Mouse (Mus musculus): ENCODE results near the gene Dnajc2. TPM values are rescaled to one million over a fixed set of nuclear protein-coding genes. Genes with fewer than 3 reads are reported as not detected.

Dnajc2 gene
- polyA plus RNA-seq, 1 experiment from 2014 or later: 69.2 TPM

DNA sequence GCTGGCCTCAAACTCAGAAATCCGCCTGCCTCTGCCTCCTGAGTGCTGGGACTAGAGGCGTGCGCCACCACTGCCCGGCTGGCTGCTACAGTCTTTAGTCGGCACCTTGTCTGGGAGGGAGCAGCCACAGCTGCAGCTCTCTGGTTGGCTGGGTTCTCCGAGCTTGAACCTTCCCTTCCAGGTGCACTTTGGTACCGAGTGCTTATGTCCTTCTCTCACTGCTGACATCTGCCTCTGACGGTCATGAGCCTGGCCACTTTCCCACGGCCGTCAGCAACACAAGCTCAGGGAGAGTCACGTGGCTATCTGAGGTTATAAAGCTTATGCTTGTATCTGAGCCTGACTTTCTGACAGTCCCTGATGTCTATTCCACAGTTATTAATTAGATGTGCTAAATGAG lies 45.9 kb downstream of the Dnajc2 start:
- 93% methylated on average over 11 of the region's 11 CpGs for WGBS
- no peak for ATAC-seq (replicated peaks)
- Histone ChIP-seq H3K4me3 (no peak overlapping the region), H3K27me3 (no peaks in the 10 kb centered on the region), H3K27ac (replicated peaks) (no peak overlapping the region), H3K9ac (replicated peaks) (no peak overlapping the region), H3K36me3 (peaks cover 49% of the 10 kb centered on the region), H3K9me3 (no peaks in the 10 kb centered on the region), H3K4me2 (replicated peaks) (no peak overlapping the region), H3K4me1 (peaks cover 13% of the 10 kb centered on the region)

DNA sequence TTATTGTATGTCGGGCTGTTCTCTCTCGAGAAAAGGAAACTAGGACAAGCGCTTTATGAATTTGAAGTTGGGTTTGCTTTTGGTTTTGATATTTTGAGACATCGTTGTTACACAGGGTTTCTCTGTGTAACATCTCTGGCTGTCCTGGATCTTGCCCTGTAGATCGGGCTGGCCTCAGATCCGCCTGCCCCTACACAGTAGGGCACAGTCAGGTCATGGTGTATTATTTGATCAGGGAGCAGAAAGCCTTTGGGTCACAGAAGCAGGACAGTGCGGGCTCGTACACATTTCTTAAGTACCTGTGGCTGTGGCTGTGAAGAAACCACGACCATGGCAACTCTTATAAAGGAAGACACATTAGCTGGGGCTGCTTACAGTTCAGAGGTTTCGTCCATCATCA lies 47.4 kb downstream of the Dnajc2 start:
- H3K36me3 ChIP-seq: peaks cover 34% of the 10 kb centered on the region
- ATAC-seq (replicated peaks): no peak
- H3K4me2 ChIP-seq (replicated peaks): peak overlapping the region; percentile 85
- peak overlapping the region; percentile 83 for H3K9ac ChIP-seq (replicated peaks)
- no peaks in the 10 kb centered on the region for H3K27me3 ChIP-seq
- peak overlapping the region; percentile 83 for H3K4me3 ChIP-seq
- 29% methylated on average over 10 of the region's 10 CpGs for WGBS
- H3K9me3 ChIP-seq: no peaks in the 10 kb centered on the region
- peaks cover 27% of the 10 kb centered on the region for H3K4me1 ChIP-seq
- no peak overlapping the region for H3K27ac ChIP-seq (replicated peaks)

DNA sequence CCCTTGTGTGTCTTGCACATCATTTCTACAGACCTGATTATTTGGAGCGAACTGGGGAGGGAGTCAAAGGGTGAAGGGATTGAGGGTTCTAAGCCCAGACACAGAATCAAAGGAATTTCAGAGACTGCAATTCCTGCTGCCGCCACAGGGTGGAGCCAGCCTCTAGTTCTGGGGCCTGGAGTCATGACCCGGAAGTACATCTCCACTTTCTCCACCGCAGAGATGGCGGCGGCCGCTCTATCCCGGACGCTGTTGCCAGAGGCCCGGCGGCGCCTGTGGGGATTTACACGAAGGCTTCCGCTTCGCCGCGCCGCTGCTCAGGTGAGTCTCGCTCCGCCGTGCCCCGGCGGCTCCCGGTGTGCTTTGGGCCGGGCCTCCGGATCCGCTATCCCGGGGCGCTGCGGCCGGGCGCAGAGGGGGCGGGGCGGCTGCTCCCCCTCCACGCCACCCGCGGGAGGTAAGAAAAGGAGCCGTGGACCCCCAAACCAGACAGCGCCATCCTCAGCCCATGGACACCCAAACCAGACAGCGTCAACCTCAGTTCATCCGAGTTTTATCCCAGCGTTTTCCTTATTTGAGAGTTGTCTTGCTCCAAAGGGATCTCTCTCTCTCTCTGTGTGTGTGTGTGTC lies 48.0 kb downstream of the Dnajc2 start, which contains the start of gene Pmpcb:
Gene Pmpcb, plus strand, starts transcription at position 186 of the 630 bp plus-strand sequence.
- Histone ChIP-seq H3K4me3 (peak within 1 kb of the TSS; percentile 83), H3K4me1 (peaks cover 33% of the 10 kb centered on the region), H3K27me3 (no peaks in the 10 kb centered on the region), H3K27ac (replicated peaks) (peak within 1 kb of the TSS; percentile 82), H3K4me2 (replicated peaks) (peak within 1 kb of the TSS; percentile 85), H3K36me3 (peaks cover 28% of the 10 kb centered on the region), H3K9ac (replicated peaks) (peak within 1 kb of the TSS; percentile 83), H3K9me3 (no peaks in the 10 kb centered on the region)
- peak; percentile 74 for ATAC-seq (replicated peaks)
- WGBS: under 1% methylated on average over 42 of the region's 42 CpGs

DNA sequence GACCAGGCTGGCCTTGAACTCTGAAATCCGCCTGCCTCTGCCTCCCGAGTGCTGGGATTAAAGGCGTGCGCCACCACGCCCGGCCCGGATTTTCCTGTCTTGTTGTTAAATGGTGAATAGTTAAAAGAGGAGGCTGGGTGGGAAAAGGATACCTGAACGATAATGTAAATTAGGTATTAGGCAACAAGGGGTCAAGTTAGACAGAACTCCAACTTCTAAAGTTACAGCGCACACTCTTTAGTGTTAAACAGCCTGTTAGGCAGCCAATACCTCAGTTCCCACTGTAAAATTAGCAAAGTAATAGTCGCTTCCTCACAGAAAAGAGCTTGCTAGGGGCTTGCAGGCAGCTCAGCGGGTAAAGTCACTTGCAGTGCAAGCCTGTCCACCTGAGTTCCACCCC lies 49.0 kb downstream of the Dnajc2 start:
- no peak for ATAC-seq (replicated peaks)
- H3K27me3 ChIP-seq: no peaks in the 10 kb centered on the region
- H3K9me3 ChIP-seq: no peaks in the 10 kb centered on the region
- H3K36me3 ChIP-seq: peaks cover 18% of the 10 kb centered on the region
- 89% methylated on average over 11 of the region's 11 CpGs for WGBS
- H3K27ac ChIP-seq (replicated peaks): no peak overlapping the region
- H3K9ac ChIP-seq (replicated peaks): no peak overlapping the region
- no peak overlapping the region for H3K4me2 ChIP-seq (replicated peaks)
- peaks cover 34% of the 10 kb centered on the region for H3K4me1 ChIP-seq
- no peak overlapping the region for H3K4me3 ChIP-seq

DNA sequence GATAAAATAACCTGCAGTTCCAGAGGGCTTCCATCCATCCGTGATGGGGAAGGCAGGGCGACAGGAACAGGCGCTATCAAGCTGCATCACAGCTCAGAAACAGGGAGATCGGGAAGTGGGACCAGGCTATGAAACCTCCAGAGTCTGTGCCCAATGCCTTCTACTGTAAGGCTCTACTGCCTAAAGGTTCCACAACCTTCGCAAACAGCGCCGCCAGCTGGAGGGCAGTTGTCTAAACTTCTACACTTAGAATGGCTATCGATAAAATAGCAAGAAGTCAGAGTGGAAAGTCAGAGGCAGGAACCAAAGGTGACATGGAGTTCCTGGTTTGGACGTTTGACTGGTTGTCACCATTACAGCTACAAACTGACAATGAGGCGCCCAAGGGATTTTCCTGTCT lies 49.5 kb downstream of the Dnajc2 start:
- no peak overlapping the region; the same call in 1 of the 2 replicates for H3K9ac ChIP-seq (replicated peaks)
- ATAC-seq (replicated peaks): no peak
- no peaks in the 10 kb centered on the region for H3K9me3 ChIP-seq
- no peak overlapping the region for H3K4me2 ChIP-seq (replicated peaks)
- 32% methylated on average over 10 of the region's 10 CpGs for WGBS
- peaks cover 16% of the 10 kb centered on the region for H3K36me3 ChIP-seq
- H3K4me3 ChIP-seq: no peak overlapping the region
- H3K27ac ChIP-seq (replicated peaks): no peak overlapping the region
- peaks cover 34% of the 10 kb centered on the region for H3K4me1 ChIP-seq
- no peaks in the 10 kb centered on the region for H3K27me3 ChIP-seq

DNA sequence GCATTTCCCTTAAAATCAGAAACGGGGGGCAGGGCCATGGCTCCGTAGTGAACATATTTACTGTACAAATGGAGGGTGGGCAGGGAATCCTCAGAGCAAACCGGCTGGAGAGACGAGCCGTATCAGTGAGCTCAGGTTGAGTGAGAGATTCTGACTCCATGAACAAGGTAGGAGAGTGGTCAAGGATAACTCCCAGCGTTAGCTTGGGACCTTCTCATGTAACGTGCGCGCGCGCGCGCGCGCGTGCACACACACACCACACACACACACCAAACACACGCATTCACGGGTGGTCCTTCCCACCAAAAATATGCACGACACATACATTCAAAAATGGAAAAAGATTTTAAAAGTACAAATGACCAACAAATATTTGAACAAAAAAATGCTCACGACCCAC lies 50.0 kb downstream of the Dnajc2 start:
- Histone ChIP-seq H3K4me2 (replicated peaks) (no peak overlapping the region), H3K4me3 (no peak overlapping the region), H3K27me3 (no peaks in the 10 kb centered on the region), H3K4me1 (peaks cover 34% of the 10 kb centered on the region), H3K9me3 (no peaks in the 10 kb centered on the region), H3K9ac (replicated peaks) (no peak overlapping the region), H3K27ac (replicated peaks) (no peak overlapping the region), H3K36me3 (peaks cover 11% of the 10 kb centered on the region)
- WGBS: 85% methylated on average over 20 of the region's 20 CpGs
- ATAC-seq (replicated peaks): no peak

DNA sequence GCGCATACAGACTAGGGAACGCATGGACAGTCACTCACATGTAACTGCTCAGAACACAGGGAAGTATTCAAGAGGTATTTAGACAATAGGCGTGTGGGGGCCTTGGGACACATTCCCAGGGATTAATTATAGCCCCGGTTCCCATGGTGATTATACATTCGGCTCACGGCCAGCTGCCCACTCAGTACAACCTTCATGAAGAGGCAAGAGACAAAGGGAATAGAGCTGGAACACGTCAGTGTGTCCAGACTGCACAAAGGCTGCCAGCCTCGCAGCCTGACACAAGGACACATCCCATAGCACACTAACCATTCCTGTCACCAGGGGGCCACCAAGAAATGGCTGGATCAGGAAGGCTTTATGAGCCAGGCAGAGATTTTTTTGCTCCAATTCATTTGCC lies 52.1 kb downstream of the Dnajc2 start:
- peak overlapping the region; percentile 3; the same call in 1 of the 2 replicates for H3K4me2 ChIP-seq (replicated peaks)
- 7% methylated on average over 8 of the region's 8 CpGs for WGBS

DNA sequence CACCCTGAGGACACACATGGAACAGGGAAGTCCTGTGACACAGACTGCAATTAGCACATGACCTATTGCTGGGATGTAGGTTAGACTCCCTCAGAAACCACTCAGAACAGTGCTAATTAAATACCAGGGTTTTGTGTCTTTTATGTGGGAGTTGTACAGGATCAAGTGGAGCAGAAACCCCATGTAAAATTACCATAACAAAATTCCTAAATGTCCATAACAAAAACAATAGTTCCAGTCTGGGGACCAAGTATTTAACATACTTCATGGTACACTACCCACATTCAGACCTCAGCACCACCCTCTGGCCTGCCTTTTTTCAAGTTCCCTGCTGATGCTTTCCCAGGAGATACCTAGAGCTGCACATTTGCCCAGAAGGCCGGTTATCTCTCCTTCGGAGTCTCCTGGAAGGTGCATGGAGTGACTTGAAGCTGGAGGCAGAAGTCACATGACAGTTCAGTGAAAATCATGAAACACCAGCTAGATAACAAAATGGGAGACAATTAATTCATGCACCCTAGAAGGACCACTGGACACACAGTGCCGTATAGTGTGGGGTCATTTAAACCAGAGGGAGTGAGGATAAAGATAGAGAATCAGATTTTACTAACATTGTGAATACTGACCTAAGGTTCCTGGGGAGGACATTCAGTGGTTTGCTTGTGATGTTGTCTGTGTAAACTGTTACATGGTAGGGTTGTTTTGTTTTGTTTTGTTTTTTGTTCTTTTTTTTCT lies 52.7 kb downstream of the Dnajc2 start:
- Histone ChIP-seq H3K27me3 (no peaks in the 10 kb centered on the region), H3K27ac (replicated peaks) (peak overlapping the region; percentile 88), H3K4me2 (replicated peaks) (peak overlapping the region; percentile 3; the same call in 1 of the 2 replicates), H3K4me3 (no peak overlapping the region), H3K9me3 (no peaks in the 10 kb centered on the region), H3K4me1 (peaks cover 22% of the 10 kb centered on the region), H3K36me3 (no peaks in the 10 kb centered on the region), H3K9ac (replicated peaks) (peak overlapping the region; percentile 3; the same call in 1 of the 2 replicates)
- ATAC-seq (replicated peaks): peak; percentile 59
- WGBS: 5% methylated on average over 3 of the region's 3 CpGs

More for the DNA sequence above, 52.1 kb downstream of the Dnajc2 start:
- Histone ChIP-seq H3K27me3 (no peaks in the 10 kb centered on the region), H3K9ac (replicated peaks) (peak overlapping the region; percentile 3; the same call in 1 of the 2 replicates), H3K36me3 (no peaks in the 10 kb centered on the region), H3K4me1 (peaks cover 26% of the 10 kb centered on the region), H3K4me3 (no peak overlapping the region), H3K9me3 (no peaks in the 10 kb centered on the region), H3K27ac (replicated peaks) (peak overlapping the region; percentile 88)
- ATAC-seq (replicated peaks): peak; percentile 87

DNA sequence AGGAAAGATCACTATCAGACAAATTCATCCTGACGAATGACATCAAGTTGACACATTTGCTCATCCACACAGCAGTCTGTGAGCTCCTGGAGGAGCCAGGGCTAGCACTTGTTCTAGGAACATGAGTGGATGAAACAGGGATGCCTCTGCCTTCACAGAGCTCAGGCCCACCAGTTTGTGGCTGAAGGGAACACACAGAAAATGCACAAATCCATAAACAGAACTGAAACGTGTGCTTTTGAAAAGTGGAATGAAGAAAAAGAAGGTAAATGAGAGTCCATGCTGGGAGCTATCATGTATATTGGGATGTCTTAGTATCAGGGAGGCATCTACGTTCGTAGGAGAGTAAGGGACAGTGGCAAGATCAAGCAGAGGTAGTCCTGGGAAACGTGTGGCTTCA lies 55.9 kb downstream of the Dnajc2 start:
- Histone ChIP-seq H3K9me3 (no peaks in the 10 kb centered on the region), H3K9ac (replicated peaks) (no peak overlapping the region), H3K27me3 (no peaks in the 10 kb centered on the region), H3K36me3 (no peaks in the 10 kb centered on the region), H3K27ac (replicated peaks) (no peak overlapping the region), H3K4me1 (peaks cover 30% of the 10 kb centered on the region), H3K4me2 (replicated peaks) (no peak overlapping the region), H3K4me3 (no peak overlapping the region)
- ATAC-seq (replicated peaks): no peak
- 88% methylated on average over 5 of the region's 5 CpGs for WGBS

DNA sequence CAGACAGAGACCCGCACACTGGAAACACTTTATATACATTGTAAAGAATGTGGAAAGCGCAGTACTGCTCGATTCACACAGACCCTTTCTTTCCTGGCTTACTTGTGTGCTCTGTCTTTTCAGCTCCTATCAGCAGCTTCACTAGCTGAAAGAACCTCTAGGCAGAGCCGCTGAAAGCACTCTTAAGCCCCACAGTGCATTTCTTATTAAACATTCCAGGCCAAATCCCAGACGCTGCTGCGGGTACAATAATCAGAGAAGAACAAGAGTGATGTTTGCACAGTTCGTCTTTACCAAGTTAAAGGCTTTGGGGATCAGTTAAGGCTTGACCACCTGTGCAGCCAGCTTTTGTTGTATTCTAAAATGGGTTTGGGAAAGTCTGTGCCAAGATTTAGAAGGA lies 60.2 kb downstream of the Dnajc2 start:
- ATAC-seq (replicated peaks): peak; percentile 77
- no peak overlapping the region; the same call in 1 of the 2 replicates for H3K9ac ChIP-seq (replicated peaks)
- H3K4me2 ChIP-seq (replicated peaks): no peak overlapping the region
- no peaks in the 10 kb centered on the region for H3K36me3 ChIP-seq
- H3K9me3 ChIP-seq: no peaks in the 10 kb centered on the region
- 3% methylated on average over 7 of the region's 7 CpGs for WGBS
- peak overlapping the region; percentile 77 for H3K27ac ChIP-seq (replicated peaks)
- peaks cover 13% of the 10 kb centered on the region for H3K4me1 ChIP-seq
- H3K4me3 ChIP-seq: no peak overlapping the region
- no peaks in the 10 kb centered on the region for H3K27me3 ChIP-seq

DNA sequence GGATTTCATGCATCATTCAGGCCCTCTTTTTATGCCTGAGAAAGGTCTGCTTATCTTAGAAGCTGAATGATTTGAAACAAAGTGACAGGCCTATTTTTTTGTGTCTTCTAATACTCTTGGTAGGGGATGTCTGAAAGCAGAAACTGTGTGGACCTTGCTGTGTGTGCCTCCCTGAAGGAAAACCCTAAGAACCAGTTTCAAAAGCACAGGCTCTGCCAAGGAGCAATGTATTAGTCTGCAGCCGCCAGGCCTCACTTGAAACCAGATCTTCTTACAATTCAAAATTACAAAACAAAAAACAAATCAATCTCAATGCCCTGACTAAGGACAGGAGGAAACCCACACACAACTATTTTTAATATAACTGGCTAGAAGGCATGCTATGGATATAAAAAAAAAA lies 60.6 kb downstream of the Dnajc2 start:
- H3K9ac ChIP-seq (replicated peaks): no peak overlapping the region
- no peak overlapping the region for H3K4me3 ChIP-seq
- H3K9me3 ChIP-seq: no peaks in the 10 kb centered on the region
- 12% methylated on average over 1 of the region's 1 CpGs for WGBS
- H3K4me2 ChIP-seq (replicated peaks): no peak overlapping the region
- ATAC-seq (replicated peaks): peak; percentile 59
- no peaks in the 10 kb centered on the region for H3K36me3 ChIP-seq
- H3K27ac ChIP-seq (replicated peaks): peak overlapping the region; percentile 77
- H3K27me3 ChIP-seq: no peaks in the 10 kb centered on the region
- H3K4me1 ChIP-seq: peaks cover 13% of the 10 kb centered on the region

DNA sequence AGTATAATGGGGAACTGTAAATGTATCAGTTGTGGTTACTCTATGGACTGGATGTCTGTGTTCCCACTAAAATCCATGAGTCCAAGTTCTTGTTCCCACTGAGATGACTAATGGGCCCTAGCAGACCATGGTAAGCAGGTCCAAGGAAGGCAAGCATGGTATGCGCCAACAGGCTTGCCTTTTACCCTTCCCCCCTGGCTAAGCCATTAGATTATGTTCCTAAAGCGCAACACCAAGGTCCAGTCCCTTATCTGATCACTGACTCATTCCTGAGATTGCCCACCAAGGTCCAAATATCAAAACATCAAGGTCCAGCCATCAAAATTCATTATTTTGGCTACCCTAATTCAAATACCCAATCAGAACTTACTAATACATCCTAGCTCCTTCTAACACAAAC lies 65.8 kb downstream of the Dnajc2 start:
- Histone ChIP-seq H3K4me3 (no peak overlapping the region), H3K9ac (replicated peaks) (no peak overlapping the region), H3K4me1 (peaks cover 4% of the 10 kb centered on the region; the same call in 1 of the 2 replicates), H3K36me3 (no peaks in the 10 kb centered on the region), H3K9me3 (no peaks in the 10 kb centered on the region), H3K27me3 (no peaks in the 10 kb centered on the region), H3K4me2 (replicated peaks) (no peak overlapping the region), H3K27ac (replicated peaks) (no peak overlapping the region)
- 98% methylated on average over 2 of the region's 2 CpGs for WGBS
- ATAC-seq (replicated peaks): no peak

Data from forebrain, embryonic 15.5 days (tissue).